Mouse (Mus musculus) E14TG2a.4 (cell line): Measurements from ENCODE around the gene Nedd9.
A peak's percentile ranks its signal among the peaks of the same experiment; 100 is the strongest.

Experiments used
- H3K27me3 ChIP-seq: 2 replicates; pipeline ENCODE4 v1.6.1; 2014; ENCODE audit warnings: low read length, control low read depth; ENCODE audit not compliant: insufficient read depth
- H3K36me3 ChIP-seq: 2 replicates; pipeline ENCODE4 v1.6.1; 2014; ENCODE audit warnings: low read length, control low read depth; ENCODE audit not compliant: insufficient read depth
- H3K4me1 ChIP-seq: replicated peaks from 2 replicates; pipeline ENCODE4 v1.6.1; 2014; ENCODE audit warnings: low read depth, low read length, control low read depth
- H3K4me3 ChIP-seq: replicated peaks from 2 replicates; pipeline ENCODE4 v1.5.1; 2014; ENCODE audit warnings: mild to moderate bottlenecking, low read length
- H3K9me3 ChIP-seq: 2 replicates; pipeline ENCODE4 v1.6.1; 2014; ENCODE audit warnings: low read length, control low read depth
- CTCF ChIP-seq: conservative IDR thresholded peaks from 2 replicates; pipeline ENCODE4 v1.5.1; 2014; ENCODE audit warnings: low read length
- NANOG ChIP-seq: IDR thresholded peaks from 2 replicates; pipeline ENCODE4 v1.6.1; 2014; ENCODE audit warnings: borderline replicate concordance, low read length, mixed read lengths
- POU5F1 ChIP-seq: IDR thresholded peaks from 2 replicates; pipeline ENCODE4 v1.6.1; 2014; ENCODE audit warnings: low read length, borderline replicate concordance

The Nedd9 gene

GRCm38 (mm10) chr13:41468277-41468676 is 18.9 kb downstream of the Nedd9 start:
- Histone ChIP-seq H3K4me1 (no peaks in the 10 kb centered on the region), H3K9me3 (no peaks in the 10 kb centered on the region), H3K36me3 (no peaks in the 10 kb centered on the region), H3K4me3 (no peak overlapping the region), H3K27me3 (no peaks in the 10 kb centered on the region)
- TF ChIP-seq NANOG (no peak), POU5F1 (no peak), CTCF (no peak)

DNA sequence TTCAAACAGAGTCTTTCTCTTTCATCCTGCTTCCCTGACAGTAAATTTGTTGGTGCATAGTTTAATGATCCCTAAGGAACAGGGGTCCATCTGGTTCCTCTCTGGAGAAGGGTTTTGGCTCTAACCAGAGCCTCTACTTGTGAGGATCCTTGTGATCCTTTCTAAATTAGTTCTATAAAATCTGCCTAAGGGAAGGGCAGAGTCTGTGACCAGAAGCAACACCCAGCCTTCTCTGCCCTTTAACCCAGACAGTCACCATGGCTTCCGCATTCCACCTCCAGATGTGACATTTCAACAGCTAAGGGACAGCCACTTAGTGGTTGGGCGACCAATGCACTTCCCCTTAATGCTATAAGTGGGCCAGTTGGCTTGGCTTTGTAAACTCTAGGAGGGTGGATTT is 20.1 kb downstream of the Nedd9 start:
- H3K4me1 ChIP-seq: no peaks in the 10 kb centered on the region
- no peaks in the 10 kb centered on the region for H3K36me3 ChIP-seq
- H3K27me3 ChIP-seq: no peaks in the 10 kb centered on the region
- H3K9me3 ChIP-seq: no peaks in the 10 kb centered on the region
- no peak for TF ChIP-seq POU5F1
- H3K4me3 ChIP-seq: no peak overlapping the region

DNA sequence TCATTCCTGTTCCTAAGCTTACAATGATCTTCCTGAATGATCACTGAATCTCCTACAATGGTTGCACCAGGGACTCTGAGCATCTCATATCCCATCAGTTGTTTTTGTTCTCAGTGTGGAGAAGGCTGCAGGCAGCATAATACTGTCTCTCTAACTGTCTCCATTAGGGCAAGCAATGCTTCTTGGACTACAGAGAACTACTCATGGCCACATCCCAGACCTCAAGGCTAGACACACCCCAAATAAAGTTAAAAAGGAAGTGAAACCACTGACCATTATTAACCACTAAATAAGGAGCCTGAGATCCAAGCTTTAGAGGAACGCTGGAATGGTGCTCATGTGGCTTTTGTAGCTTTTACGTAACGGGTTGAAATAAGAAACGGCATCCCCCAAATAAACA is 20.5 kb downstream of the Nedd9 start:
- Histone ChIP-seq H3K36me3 (no peaks in the 10 kb centered on the region), H3K4me1 (no peaks in the 10 kb centered on the region), H3K4me3 (no peak overlapping the region), H3K9me3 (no peaks in the 10 kb centered on the region), H3K27me3 (no peaks in the 10 kb centered on the region)
- no peak for TF ChIP-seq CTCF
- no peak for TF ChIP-seq NANOG
- TF ChIP-seq POU5F1: no peak

DNA sequence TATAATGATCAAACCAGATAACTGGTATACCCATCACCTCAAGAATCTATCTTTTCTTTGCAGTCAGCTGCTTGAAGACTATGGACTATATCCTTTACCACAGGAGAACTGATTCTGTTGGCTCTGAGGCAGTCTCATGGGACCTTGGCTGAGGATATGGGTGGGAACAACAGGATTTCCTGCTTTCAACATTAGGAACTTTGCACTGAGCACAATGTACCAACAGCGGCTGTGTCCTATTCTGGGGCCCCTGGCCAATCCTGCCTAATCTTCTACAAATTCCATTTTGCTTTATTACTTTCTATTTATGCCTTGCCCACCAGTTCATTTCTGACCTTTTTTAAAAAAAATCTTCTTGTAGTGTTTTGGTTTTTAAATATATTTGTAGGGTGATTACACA is 21.0 kb downstream of the Nedd9 start:
- Histone ChIP-seq H3K36me3 (no peaks in the 10 kb centered on the region), H3K27me3 (0 out of 2 replicates have a peak, but pooled peaks cover under 1% of the 10 kb centered on the region), H3K9me3 (no peaks in the 10 kb centered on the region), H3K4me3 (no peak overlapping the region), H3K4me1 (no peaks in the 10 kb centered on the region)
- TF ChIP-seq NANOG: no peak
- no peak for TF ChIP-seq CTCF
- TF ChIP-seq POU5F1: no peak

DNA sequence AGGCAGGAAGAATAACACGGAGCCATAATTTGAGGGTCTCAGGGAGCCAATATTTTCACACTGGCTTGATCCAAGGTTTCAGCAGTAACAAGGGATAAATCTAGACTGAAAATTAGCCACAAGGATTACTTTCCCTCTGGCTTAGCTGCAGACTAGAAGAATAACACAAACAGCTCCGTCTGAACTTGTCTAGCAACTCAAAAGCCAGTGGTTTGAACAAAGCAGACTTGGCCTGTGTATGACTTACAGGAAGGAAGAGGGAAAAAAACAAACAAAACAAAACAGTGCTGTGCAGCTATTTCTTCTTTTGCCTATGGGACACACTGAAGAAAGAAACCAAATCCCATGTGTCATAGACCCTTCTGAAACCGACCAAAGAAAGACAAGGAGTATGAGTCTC is 25.7 kb downstream of the Nedd9 start:
- TF ChIP-seq POU5F1 (no peak), CTCF (no peak), NANOG (no peak)

GRCm38 (mm10) chr13:41459683-41460286 is 27.4 kb downstream of the Nedd9 start:
- no peaks in the 10 kb centered on the region for H3K9me3 ChIP-seq
- H3K36me3 ChIP-seq: no peaks in the 10 kb centered on the region
- TF ChIP-seq CTCF: no peak
- no peak for TF ChIP-seq NANOG
- no peak for TF ChIP-seq POU5F1
- H3K4me1 ChIP-seq: peaks cover 30% of the 10 kb centered on the region
- H3K4me3 ChIP-seq: no peak overlapping the region
- H3K27me3 ChIP-seq: 0 out of 2 replicates have a peak, but pooled peaks cover 2% of the 10 kb centered on the region

More for the DNA sequence above, 25.7 kb downstream of the Nedd9 start:
- no peaks in the 10 kb centered on the region for H3K9me3 ChIP-seq
- H3K4me3 ChIP-seq: no peak overlapping the region
- H3K27me3 ChIP-seq: 0 out of 2 replicates have a peak, but pooled peaks cover 2% of the 10 kb centered on the region
- H3K4me1 ChIP-seq: peaks cover 30% of the 10 kb centered on the region
- no peaks in the 10 kb centered on the region for H3K36me3 ChIP-seq

DNA sequence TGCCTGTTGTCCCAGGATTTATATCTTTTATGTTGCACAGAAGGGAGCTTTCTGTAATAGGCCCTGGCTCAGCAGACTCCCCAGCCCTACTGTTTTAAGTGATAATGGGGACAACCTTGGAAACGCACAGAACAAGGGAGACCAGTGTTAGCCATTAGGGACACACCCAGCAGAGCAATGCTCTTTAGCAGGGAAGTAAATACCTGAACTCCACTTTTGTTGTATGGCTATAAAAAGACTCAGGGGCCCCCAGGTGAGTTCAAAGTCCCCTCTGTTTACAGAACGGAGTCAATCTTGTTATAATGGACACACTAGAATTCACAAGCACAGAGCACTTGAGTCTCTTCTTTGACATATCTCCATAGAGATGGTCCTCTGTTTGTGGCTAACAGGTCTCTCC is 28.5 kb downstream of the Nedd9 start:
- TF ChIP-seq CTCF: no peak
- TF ChIP-seq POU5F1: no peak
- peak; percentile 92 for TF ChIP-seq NANOG
- Histone ChIP-seq H3K36me3 (no peaks in the 10 kb centered on the region), H3K27me3 (0 out of 2 replicates have a peak, but pooled peaks cover 2% of the 10 kb centered on the region), H3K4me3 (no peak overlapping the region), H3K9me3 (no peaks in the 10 kb centered on the region), H3K4me1 (peaks cover 30% of the 10 kb centered on the region)

DNA sequence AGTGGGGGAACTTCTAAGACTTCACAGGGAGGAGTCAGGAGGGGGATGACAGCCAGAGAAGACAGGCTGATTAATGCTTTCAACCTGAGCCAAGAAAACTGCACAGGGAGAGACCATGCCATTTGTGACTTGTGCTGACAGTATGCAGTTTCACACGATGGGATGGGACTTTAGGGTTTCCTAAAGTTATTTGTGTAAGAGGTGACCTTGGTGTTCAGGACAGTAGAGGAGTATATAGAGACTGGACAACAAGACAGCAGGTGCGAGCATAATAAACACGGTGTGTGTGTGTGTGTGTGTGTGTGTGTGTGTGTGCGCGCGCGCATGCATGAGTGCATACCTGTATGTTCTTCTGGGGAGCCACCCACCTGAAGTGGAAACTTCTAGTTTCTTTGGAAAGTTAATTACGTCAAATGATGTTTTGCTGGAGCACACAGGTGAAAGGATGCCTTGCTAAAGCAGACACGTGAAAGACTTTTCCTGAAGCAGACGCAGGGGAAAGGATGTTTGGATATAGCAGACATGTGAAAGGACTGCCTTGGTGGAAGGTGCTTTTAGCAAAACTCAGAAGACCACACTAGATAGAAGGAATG is 29.3 kb downstream of the Nedd9 start:
- Histone ChIP-seq H3K4me1 (peaks cover 30% of the 10 kb centered on the region), H3K4me3 (no peak overlapping the region), H3K9me3 (no peaks in the 10 kb centered on the region), H3K36me3 (no peaks in the 10 kb centered on the region), H3K27me3 (0 out of 2 replicates have a peak, but pooled peaks cover 2% of the 10 kb centered on the region)
- TF ChIP-seq NANOG: no peak
- no peak for TF ChIP-seq POU5F1
- TF ChIP-seq CTCF: no peak

DNA sequence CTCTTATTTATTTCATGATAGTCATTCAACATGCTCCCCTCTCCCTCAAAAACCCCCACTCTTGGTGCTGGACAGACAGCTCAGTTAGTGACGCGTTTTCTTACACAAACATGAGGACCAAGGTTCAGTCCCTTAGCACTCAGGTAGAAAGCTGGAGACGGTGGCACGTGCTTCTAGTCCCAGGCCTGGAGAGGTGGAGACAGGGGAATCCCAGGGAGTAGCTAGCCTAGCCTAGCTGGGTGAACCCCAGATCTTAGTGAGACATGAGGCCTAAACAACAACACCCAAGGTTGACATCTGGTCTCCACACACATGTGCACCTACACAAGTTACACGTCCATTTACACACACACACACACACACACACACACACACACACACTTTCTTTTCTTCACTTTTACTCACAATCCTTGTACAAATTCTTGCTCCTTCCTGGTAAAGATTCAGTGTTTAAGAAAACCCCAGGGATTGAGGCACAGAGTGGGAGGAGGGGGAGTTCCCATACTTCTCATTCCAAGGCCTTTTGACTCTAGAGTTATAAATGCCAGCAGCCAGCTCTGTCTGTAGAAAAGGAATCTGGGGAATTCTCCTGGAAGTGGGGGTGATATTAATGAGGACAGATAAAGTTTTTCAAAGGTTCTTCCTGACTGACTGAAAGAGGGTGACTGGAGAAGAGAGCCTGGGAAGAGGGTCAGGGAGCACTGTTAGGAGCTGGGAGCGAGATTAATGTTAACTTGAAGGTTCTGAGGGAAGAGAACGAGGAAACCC is 29.9 kb downstream of the Nedd9 start:
- 0 out of 2 replicates have a peak, but pooled peaks cover 2% of the 10 kb centered on the region for H3K27me3 ChIP-seq
- TF ChIP-seq CTCF: no peak
- no peak for TF ChIP-seq POU5F1
- TF ChIP-seq NANOG: no peak
- no peaks in the 10 kb centered on the region for H3K9me3 ChIP-seq
- H3K4me3 ChIP-seq: no peak overlapping the region
- peaks cover 30% of the 10 kb centered on the region for H3K4me1 ChIP-seq
- H3K36me3 ChIP-seq: no peaks in the 10 kb centered on the region
